Mouse (Mus musculus): ENCODE measurements at regions not wholly inside any gene's neighbourhood (a gene's known extent, or its start where the extent isn't known, plus 50 kb on each side); places are given as distances from the start of the nearest gene placed in this dataset.

DNA sequence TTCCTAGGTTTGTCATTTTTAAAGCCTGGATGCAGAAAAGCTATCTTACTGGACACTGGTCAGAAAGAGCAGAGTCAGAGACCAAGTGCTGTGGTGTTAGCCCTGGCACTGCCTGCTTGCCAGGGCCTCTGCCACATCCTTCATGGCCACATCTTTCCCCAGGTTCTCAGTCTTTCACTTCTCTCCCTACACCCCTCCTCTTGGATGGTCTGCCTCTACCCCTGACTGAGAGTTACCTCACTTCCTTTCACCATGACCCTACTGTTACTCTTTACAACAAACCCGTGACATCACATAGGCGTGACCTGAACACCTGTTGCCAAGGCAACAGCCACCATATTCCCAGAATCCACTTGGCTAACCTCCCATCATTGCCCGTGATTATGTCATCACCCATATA lies 191.6 kb upstream of the Jade1 start:
- no peak for TF ChIP-seq CTCF (conservative IDR thresholded peaks at IDR 0.05 in 1 of 2, IDR thresholded peaks at IDR 0.05 in 1 of 2; ENCODE audit: low read depth in 2 of 2, low read length in 2 of 2)
- no peak for TF ChIP-seq NELFE (IDR thresholded peaks at IDR 0.05; ENCODE audit: low read depth, low read length)
- no peak for TF ChIP-seq SMC3 (IDR thresholded peaks at IDR 0.05; ENCODE audit: low read depth, low read length)
- no peak for TF ChIP-seq IRF4 (IDR thresholded peaks at IDR 0.05; ENCODE audit: low read depth, low read length)
- no peak for TF ChIP-seq POLR2AphosphoS2 (IDR thresholded peaks at IDR 0.05; ENCODE audit: low read depth, low read length)

Data from CH12.LX (cell line).